Mouse (Mus musculus) kidney, adult 2 months (tissue): Measurements from ENCODE around the gene Lgals2. TPM values are rescaled to one million over a fixed set of nuclear protein-coding genes. Genes with fewer than 3 reads are reported as not detected.

Experiments
- DNase-seq: peaks from one replicate; pipeline ENCODE4 v3.0.0; 2021
- H3K27ac ChIP-seq: fragments of 200-500 bp; 2 replicates; pipeline ENCODE4 v1.5.1; 2012; ENCODE audit warnings: low read depth, low read length, control low read depth, inconsistent platforms; ENCODE audit not compliant: insufficient read depth
- H3K27me3 ChIP-seq: fragments of 200-500 bp; replicated peaks from 2 replicates; pipeline ENCODE4 v1.6.1; 2012; ENCODE audit warnings: mild to moderate bottlenecking, moderate library complexity, low read length, inconsistent platforms; ENCODE audit not compliant: control insufficient read depth, insufficient read depth
- H3K36me3 ChIP-seq: fragments of 200-500 bp; 2 replicates; pipeline ENCODE4 v1.6.1; 2012; ENCODE audit warnings: mild to moderate bottlenecking, moderate library complexity, low read length, inconsistent platforms; ENCODE audit not compliant: control insufficient read depth, insufficient read depth
- H3K4me1 ChIP-seq: fragments of 200-500 bp; 2 replicates; pipeline ENCODE4 v1.6.1; 2011; ENCODE audit warnings: low read length; ENCODE audit not compliant: control insufficient read depth, insufficient read depth
- H3K4me3 ChIP-seq: fragments of 200-500 bp; 2 replicates; pipeline ENCODE4 v1.5.1; 2011; ENCODE audit warnings: mild to moderate bottlenecking, low read depth, low read length, control low read depth; ENCODE audit not compliant: insufficient read depth
- CTCF ChIP-seq: fragments of 200-500 bp; conservative IDR thresholded peaks from 2 replicates; pipeline ENCODE4 v1.5.1; 2011; ENCODE audit warnings: low read depth, mild to moderate bottlenecking, control low read depth, low read length, moderate library complexity, mixed read lengths; ENCODE audit not compliant: insufficient read depth, insufficient read length
- POLR2A ChIP-seq: fragments of 200-500 bp; IDR thresholded peaks from one replicate; pipeline ENCODE4 v1.6.1; 2011; ENCODE audit warnings: low read depth, low read length, control low read depth
- WGBS: fragments of 180-500 bp; shearing (Covaris S2); methylation state at CpG from one replicate; pipeline ENCODE4 v1.1.7; 2018; 5-methylcytosine and 5-hydroxymethylcytosine counted together
- polyA plus RNA-seq: library from polyadenylated mRNA; depleted of rRNA; stranded (reverse); fragments of >200 nt; gene quantifications from 2 replicates; pipeline ENCODE4 v1.2.3, GENCODE M21; 2012; rRNA removed

Gene Lgals2
- polyA plus RNA-seq = 0.24 and 0.25 TPM in 2 replicates

DNA sequence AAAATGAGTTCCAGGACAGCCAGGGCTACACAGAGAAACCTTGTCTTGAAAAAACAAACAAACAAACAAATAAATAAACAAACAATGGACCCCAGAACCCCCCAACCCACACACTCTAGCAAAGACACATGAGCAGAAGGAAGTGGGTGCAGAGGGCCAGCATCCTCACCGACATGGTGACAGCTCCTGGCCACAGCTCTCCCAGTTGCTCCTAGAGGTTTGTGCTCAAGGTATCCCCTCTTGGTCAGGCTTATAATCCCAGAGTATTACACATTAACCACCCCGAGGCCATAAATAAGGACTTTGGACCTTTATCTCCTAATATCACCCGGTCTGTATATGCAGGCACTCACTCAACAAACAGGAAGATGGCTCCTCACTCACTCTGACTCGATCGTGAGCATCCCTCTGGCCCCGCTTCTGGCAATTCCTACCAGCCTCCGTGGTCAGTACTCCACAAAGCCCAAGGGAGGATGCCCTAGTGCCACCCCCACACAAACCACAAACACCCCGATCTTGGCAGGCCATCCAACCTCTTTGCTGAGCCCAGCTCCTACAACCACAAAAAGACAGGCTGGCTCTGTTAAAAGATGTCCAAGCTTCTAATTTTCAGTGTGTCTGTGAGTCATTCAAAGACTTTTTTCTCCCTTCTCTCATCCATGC lies at the start of gene Lgals2:
TSS of gene Lgals2 (minus strand) at position 227 of the 663 bp plus-strand sequence.
- DNase-seq = no peak
- Histone ChIP-seq H3K27me3 (no peaks in the 10 kb centered on the region), H3K4me1 (no peaks in the 10 kb centered on the region), H3K36me3 (no peaks in the 10 kb centered on the region), H3K27ac (no peak within 1 kb of the TSS), H3K4me3 (no peak within 1 kb of the TSS)
- 52% methylated on average over 8 of the region's 8 CpGs for WGBS
- TF ChIP-seq CTCF (no peak), POLR2A (no peak)

DNA sequence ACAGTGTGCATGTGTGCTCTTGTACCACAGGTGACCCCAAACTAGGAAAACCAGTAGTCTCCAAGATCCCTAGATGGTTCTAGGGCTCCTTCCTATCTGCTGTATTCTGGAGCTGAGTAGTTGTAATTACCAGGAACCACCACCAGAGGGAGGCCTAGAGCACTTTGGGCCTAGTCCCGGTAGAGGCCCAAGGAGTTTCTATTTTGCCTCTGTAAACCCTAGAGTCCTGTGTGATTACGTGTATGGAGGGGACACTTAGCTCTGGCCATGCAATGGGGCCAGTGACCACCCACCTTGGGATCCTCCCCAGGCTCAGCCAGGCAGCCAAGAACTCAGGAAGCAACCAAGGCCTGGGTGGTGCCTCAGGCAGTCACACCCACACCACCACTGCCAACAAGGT lies 47.9 kb upstream of the Lgals2 start:
- DNase-seq = peak; percentile 86
- H3K4me1 ChIP-seq = no peaks in the 10 kb centered on the region
- no peak for TF ChIP-seq POLR2A
- TF ChIP-seq CTCF = peak; percentile 81
- 2% methylated on average over 2 of the region's 2 CpGs for WGBS
- no peak overlapping the region for H3K4me3 ChIP-seq
- H3K36me3 ChIP-seq = no peaks in the 10 kb centered on the region
- H3K27ac ChIP-seq = no peak overlapping the region
- H3K27me3 ChIP-seq = no peaks in the 10 kb centered on the region

DNA sequence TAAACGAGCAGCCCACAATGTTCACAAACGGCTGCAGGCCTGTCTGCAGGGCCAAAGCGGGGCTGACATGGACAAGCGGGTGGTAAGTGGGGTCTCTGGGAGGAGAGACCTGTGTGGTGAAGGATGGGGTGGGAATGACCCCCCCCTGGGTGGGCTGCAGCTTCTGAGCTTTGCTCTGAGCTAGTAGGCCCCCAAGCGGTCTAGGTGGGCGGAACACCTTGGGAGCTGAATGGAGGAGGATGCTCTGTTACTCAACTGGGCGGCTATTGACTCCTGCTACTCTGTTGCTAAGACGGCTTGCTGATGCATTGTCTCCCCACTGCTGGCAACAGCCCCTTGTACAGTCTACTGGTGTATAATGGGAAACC lies 46.1 kb upstream of the Lgals2 start:
- Histone ChIP-seq H3K4me3 (no peak overlapping the region), H3K27me3 (no peaks in the 10 kb centered on the region), H3K27ac (no peak overlapping the region), H3K4me1 (no peaks in the 10 kb centered on the region), H3K36me3 (no peaks in the 10 kb centered on the region)
- 76% methylated on average over 8 of the region's 8 CpGs for WGBS
- no peak for TF ChIP-seq POLR2A
- no peak for TF ChIP-seq CTCF
- DNase-seq = no peak

DNA sequence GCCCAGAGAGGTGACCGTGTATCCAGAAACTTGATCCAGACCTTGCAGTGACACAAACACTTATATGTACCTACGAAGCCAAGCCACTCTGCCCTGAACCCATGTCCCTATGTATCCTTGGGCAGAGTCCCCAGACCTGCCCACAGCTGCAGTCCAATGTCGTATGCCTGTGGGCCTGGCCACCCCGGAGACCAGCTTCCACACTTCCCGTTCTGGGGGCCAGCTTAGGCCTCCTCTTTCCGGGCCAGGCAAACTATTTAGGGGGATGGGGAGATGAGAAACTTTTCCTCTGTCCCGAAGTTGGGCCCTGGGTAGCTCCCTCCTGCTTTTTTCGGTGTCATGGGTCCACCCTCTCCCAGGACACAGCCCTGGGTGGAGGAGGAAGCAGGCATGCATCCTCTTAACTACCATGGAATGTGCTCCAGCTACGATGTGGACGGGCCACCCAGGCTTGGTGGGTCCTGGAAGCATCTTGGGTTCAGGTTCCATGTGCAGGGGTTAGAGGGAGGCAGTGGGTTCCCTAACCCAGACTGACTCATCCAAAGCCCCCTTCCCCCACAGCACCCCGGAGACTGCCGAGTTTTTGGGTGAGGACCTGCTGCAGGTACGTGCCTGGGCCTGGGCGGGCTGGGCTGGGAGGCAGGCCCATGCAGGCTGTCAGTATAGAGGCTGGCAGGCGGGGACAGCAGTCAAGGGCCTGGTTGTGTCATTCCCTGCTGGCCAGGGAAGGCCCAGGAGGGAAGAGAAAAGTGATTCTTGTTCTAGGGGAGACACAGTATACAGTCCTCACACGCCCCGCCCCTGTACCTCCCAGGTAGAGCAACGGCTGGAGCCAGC lies 45.5 kb upstream of the Lgals2 start:
- WGBS = 49% methylated on average over 18 of the region's 18 CpGs
- peak overlapping the region; percentile 1; the same call in 1 of the 2 replicates for H3K27ac ChIP-seq
- DNase-seq = peak; percentile 28
- H3K36me3 ChIP-seq = no peaks in the 10 kb centered on the region
- H3K27me3 ChIP-seq = no peaks in the 10 kb centered on the region
- TF ChIP-seq CTCF = no peak
- TF ChIP-seq POLR2A = no peak
- H3K4me3 ChIP-seq = peak overlapping the region; percentile 83
- H3K4me1 ChIP-seq = no peaks in the 10 kb centered on the region

DNA sequence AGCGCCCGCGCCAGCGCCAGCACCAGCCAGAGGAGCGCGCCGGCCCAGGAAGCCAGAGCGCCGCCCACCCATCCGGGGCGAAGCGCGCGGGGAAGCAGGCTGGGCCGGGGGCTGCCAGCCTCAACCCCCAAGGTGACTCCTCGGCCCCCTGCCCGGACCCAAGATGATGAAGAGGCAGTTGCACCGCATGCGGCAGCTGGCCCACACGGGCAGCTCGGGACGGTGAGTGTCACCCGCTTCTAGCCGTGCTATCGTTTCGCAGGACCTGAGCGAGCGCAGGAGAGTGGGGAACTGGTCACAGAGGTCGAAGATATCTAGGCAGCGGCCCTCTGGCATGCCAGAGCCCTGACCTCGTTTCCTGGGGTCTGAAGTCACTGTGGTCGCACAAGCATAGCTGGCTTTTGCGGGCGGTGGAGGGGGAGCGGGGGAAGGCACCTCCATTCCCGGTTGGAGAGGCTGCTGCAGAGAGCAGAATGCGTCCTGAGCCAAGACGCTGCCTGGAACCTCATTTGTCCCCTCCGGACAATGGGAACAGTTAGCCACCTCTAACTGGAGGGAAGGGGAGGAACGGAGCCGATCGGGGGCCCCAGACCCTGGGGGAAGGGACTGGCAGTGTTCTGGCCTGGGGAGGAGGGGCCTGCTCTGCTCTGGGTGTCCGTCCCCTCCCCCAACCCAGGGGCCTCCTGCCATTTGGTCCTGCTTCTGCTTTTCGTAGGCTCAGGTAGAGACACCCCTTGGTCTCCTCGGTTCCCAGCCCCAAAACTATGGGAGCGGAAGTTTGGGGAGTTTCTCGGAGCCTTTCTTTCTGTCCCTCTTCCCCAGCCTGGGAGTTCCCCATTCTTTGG lies 44.6 kb upstream of the Lgals2 start, which contains the start of gene Sh3bp1:
TSS of gene Sh3bp1 (plus strand) at position 29 of the 845 bp plus-strand sequence.
- Histone ChIP-seq H3K36me3 (no peaks in the 10 kb centered on the region), H3K4me3 (peak within 1 kb of the TSS; percentile 83), H3K27me3 (no peaks in the 10 kb centered on the region), H3K27ac (peak within 1 kb of the TSS; percentile 43), H3K4me1 (no peaks in the 10 kb centered on the region)
- TF ChIP-seq POLR2A (no peak), CTCF (no peak)
- 6% methylated on average over 47 of the region's 47 CpGs for WGBS
- peak; percentile 72 for DNase-seq

DNA sequence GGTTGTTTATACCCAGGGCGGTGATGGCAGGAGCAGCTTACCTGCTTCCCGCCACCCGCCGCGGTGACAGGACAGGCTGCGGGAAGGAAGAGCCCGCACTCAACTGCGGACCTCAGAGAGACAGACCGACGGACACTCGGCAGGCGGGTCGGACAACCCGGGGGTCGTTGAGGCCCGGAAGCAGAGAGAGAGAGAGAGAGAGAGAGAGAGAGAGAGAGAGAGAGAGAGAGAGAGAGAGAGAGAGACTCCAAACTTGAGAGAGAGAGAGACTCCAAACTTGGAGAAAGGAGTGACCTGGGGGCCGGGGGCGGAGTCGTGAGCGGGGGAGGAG lies 44.0 kb upstream of the Lgals2 start, which contains the start of gene Gm49510:
TSS of gene Gm49510 (plus strand) at position 259 of the 331 bp plus-strand sequence.
- no peaks in the 10 kb centered on the region for H3K4me1 ChIP-seq

DNA sequence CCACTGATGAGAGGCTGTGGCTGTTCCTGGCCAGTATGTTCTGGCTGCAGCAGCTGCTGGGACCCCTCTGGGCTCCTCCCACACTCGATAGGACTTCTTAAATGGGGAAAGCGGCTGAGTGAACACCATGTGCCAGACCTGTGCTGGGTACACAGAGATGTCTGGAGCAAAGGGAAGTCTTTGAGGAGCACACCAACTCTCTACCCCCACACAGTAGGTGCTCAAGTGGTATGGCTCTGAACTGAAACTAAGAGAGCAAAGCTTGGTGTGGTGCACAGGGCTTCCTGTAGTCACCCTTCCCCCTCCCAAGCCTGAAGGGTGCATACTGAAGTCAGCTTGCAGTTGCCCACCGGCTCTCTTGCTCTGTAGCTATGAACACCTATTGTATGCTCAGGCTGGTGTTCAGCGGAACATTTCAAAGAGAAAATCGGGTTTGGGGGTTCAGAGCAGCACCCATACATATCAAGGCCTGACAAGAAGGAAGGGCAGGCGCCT lies 43.2 kb upstream of the Lgals2 start:
- Histone ChIP-seq H3K27me3 (no peaks in the 10 kb centered on the region), H3K36me3 (no peaks in the 10 kb centered on the region), H3K4me3 (no peak overlapping the region), H3K27ac (peak overlapping the region; percentile 8; the same call in 1 of the 2 replicates), H3K4me1 (no peaks in the 10 kb centered on the region)
- WGBS = 66% methylated on average over 6 of the region's 6 CpGs
- no peak for TF ChIP-seq CTCF
- TF ChIP-seq POLR2A = no peak
- DNase-seq = no peak

More for the DNA sequence above, 44.0 kb upstream of the Lgals2 start, which contains the start of gene Gm49510:
- no peaks in the 10 kb centered on the region for H3K27me3 ChIP-seq
- H3K4me3 ChIP-seq = peak within 1 kb of the TSS; percentile 83
- no peaks in the 10 kb centered on the region for H3K36me3 ChIP-seq
- no peak for TF ChIP-seq POLR2A
- TF ChIP-seq CTCF = no peak
- 4% methylated on average over 19 of the region's 20 CpGs for WGBS
- DNase-seq = peak; percentile 33
- H3K27ac ChIP-seq = peak within 1 kb of the TSS; percentile 43
